Mouse (Mus musculus) thymus, adult 2 months (tissue): ENCODE measurements around the gene Dglucy.

Experiments
- CTCF ChIP-seq: fragments of 200-500 bp; IDR thresholded peaks from 2 replicates; pipeline ENCODE4 v1.5.1; 2012; ENCODE audit warnings: mild to moderate bottlenecking, control low read depth, low read length, moderate library complexity, borderline replicate concordance; ENCODE audit not compliant: control insufficient read depth, poor library complexity, insufficient read depth; ENCODE audit errors: extremely low read depth
- POLR2A ChIP-seq: fragments of 200-500 bp; IDR thresholded peaks from 2 replicates; pipeline ENCODE4 v1.6.1; 2012; ENCODE audit warnings: mild to moderate bottlenecking, low read length, control low read depth, moderate library complexity; ENCODE audit not compliant: control insufficient read depth, poor library complexity, insufficient read depth; ENCODE audit errors: extremely low read depth

- no peak for TF ChIP-seq POLR2A
- no peak for TF ChIP-seq CTCF
Measured at GRCm38 (mm10) chr12:100877936-100878335, 99.1 kb downstream of the Dglucy start.
